Mouse (Mus musculus) gastrocnemius, adult 2 months (tissue): ENCODE results near the gene Pyroxd1. TPM values are rescaled to one million over a fixed set of nuclear protein-coding genes. Genes with fewer than 3 reads are reported as not detected.
A peak's percentile ranks its signal among the peaks of the same experiment; 100 is the strongest.
"Not testable (repeated sequence)": the region's sequence is repeated elsewhere in the genome, so short reads cannot be mapped to it uniquely, and the experiment has no call there.

Source experiments
- DNase-seq: peaks from one replicate; pipeline ENCODE4 v3.0.0; 2022
- H3K27ac ChIP-seq: fragments of 200-600 bp; 2 replicates; pipeline ENCODE4 v1.8.1; 2022; ENCODE audit warnings: mild to moderate bottlenecking
- H3K4me3 ChIP-seq: fragments of 200-600 bp; 2 replicates; pipeline ENCODE4 v1.8.1; 2022; ENCODE audit warnings: mild to moderate bottlenecking, moderate library complexity
- CTCF ChIP-seq: fragments of 200-600 bp; IDR thresholded peaks from 2 replicates; pipeline ENCODE4 v1.8.1; 2022; ENCODE audit warnings: antibody characterized with exemption, mild to moderate bottlenecking, moderate library complexity
- intact Hi-C: fragments of 180-260 bp; cut with DNase I; formaldehyde crosslinking; loops from one replicate; pipeline ENCODE4 v1.15.1; 2025
- total RNA-seq, 2 experiments: library from RNA; stranded (reverse); gene quantifications; 2 replicates each; pipeline ENCODE4 v1.2.3; 2021

Gene Pyroxd1
- total RNA-seq, 2 experiments from 2014 or later = 9.5 to 9.9 TPM

GRCm38 (mm10) chr6:142347431-142348385 lies 2.3 kb downstream of the Pyroxd1 start:
- no peak overlapping the region for H3K27ac ChIP-seq
- intact Hi-C loops = loop anchor here (5.0 kb wide), 1 partner anchor 40 kb away; the partner anchor contains the start of genes Golt1b and Recql
- no peak overlapping the region for H3K4me3 ChIP-seq
- TF ChIP-seq CTCF = no peak
- DNase-seq = no peak

GRCm38 (mm10) chr6:142352099-142352498 lies 6.6 kb downstream of the Pyroxd1 start:
- H3K27ac ChIP-seq, intact Hi-C loops, DNase-seq, H3K4me3 ChIP-seq: not testable (repeated sequence)

- Histone ChIP-seq H3K27ac (no peak overlapping the region), H3K4me3 (no peak overlapping the region)
- no peak for DNase-seq
- TF ChIP-seq CTCF = no peak
- intact Hi-C loops = no loop called here
Observed at GRCm38 (mm10) chr6:142357106-142357505, 11.7 kb downstream of the Pyroxd1 start.

- no peak for TF ChIP-seq CTCF
- no peak for DNase-seq
- H3K27ac ChIP-seq = no peak overlapping the region
- no peak overlapping the region for H3K4me3 ChIP-seq
- intact Hi-C loops = no loop called here
Observed at GRCm38 (mm10) chr6:142362036-142362435, 16.6 kb downstream of the Pyroxd1 start.

- Histone ChIP-seq H3K27ac (no peak overlapping the region), H3K4me3 (no peak overlapping the region)
- intact Hi-C loops = no loop called here
- peak; percentile 18; the same call in 1 of the 2 replicates for TF ChIP-seq CTCF
- DNase-seq = no peak
Observed at GRCm38 (mm10) chr6:142363019-142363576, 17.6 kb downstream of the Pyroxd1 start.

- no peak for TF ChIP-seq CTCF
- Histone ChIP-seq H3K4me3 (no peak overlapping the region), H3K27ac (no peak overlapping the region)
- no peak for DNase-seq
- intact Hi-C loops = no loop called here
Observed at GRCm38 (mm10) chr6:142365742-142366472, 20.5 kb downstream of the Pyroxd1 start.

GRCm38 (mm10) chr6:142366473-142367018 lies 21.1 kb downstream of the Pyroxd1 start:
- no peak for TF ChIP-seq CTCF
- DNase-seq = no peak
- Histone ChIP-seq H3K27ac (no peak overlapping the region), H3K4me3 (no peak overlapping the region)
- intact Hi-C loops = no loop called here

GRCm38 (mm10) chr6:142367565-142367964 lies 22.1 kb downstream of the Pyroxd1 start:
- no peak for TF ChIP-seq CTCF
- intact Hi-C loops = no loop called here
- Histone ChIP-seq H3K4me3 (no peak overlapping the region), H3K27ac (no peak overlapping the region)
- DNase-seq = no peak

GRCm38 (mm10) chr6:142369568-142369967 lies 24.1 kb downstream of the Pyroxd1 start:
- DNase-seq = no peak
- intact Hi-C loops = no loop called here
- TF ChIP-seq CTCF = no peak
- no peak overlapping the region for H3K27ac ChIP-seq
- H3K4me3 ChIP-seq = no peak overlapping the region

- no peak for TF ChIP-seq CTCF
- intact Hi-C loops = no loop called here
- no peak overlapping the region for H3K4me3 ChIP-seq
- no peak for DNase-seq
- no peak overlapping the region for H3K27ac ChIP-seq
Observed at GRCm38 (mm10) chr6:142377081-142377480, 31.6 kb downstream of the Pyroxd1 start.

GRCm38 (mm10) chr6:142378576-142379330 lies 33.3 kb downstream of the Pyroxd1 start:
- TF ChIP-seq CTCF = no peak
- intact Hi-C loops = no loop called here
- DNase-seq = no peak
- Histone ChIP-seq H3K27ac (no peak overlapping the region), H3K4me3 (no peak overlapping the region)

- no peak for DNase-seq
- H3K4me3 ChIP-seq = no peak overlapping the region
- no peak overlapping the region for H3K27ac ChIP-seq
- intact Hi-C loops = no loop called here
- TF ChIP-seq CTCF = no peak
Observed at GRCm38 (mm10) chr6:142379961-142380360, 34.5 kb downstream of the Pyroxd1 start.
